Mouse (Mus musculus): ENCODE measurements around the gene Slc15a4.

Gene Slc15a4

GRCm38 (mm10) chr5:127618834-127619233 lies 13.9 kb downstream of the Slc15a4 start:
- DNase-seq: no peak

- DNase-seq: peak; percentile 98
Observed at GRCm38 (mm10) chr5:127616884-127617635, 15.6 kb downstream of the Slc15a4 start.

- peak; percentile 40 for DNase-seq
Observed at GRCm38 (mm10) chr5:127616151-127616550, 16.5 kb downstream of the Slc15a4 start.

- no peak for DNase-seq
Observed at GRCm38 (mm10) chr5:127615459-127615858, 17.2 kb downstream of the Slc15a4 start.

- DNase-seq: no peak
Observed at GRCm38 (mm10) chr5:127612397-127612796, 20.3 kb downstream of the Slc15a4 start.

- DNase-seq: no peak
Observed at GRCm38 (mm10) chr5:127611881-127612280, 20.8 kb downstream of the Slc15a4 start.

- DNase-seq: peak; percentile 65
Observed at GRCm38 (mm10) chr5:127610787-127611509, 21.7 kb downstream of the Slc15a4 start.

GRCm38 (mm10) chr5:127609191-127609714 lies 23.4 kb downstream of the Slc15a4 start:
- DNase-seq: no peak

GRCm38 (mm10) chr5:127607507-127607906 lies 25.2 kb downstream of the Slc15a4 start:
- DNase-seq: no peak

- DNase-seq: no peak
Observed at GRCm38 (mm10) chr5:127602996-127603395, 29.7 kb downstream of the Slc15a4 start.

- no peak for DNase-seq
Observed at GRCm38 (mm10) chr5:127596862-127597261, 35.8 kb downstream of the Slc15a4 start.

- DNase-seq: no peak
Observed at GRCm38 (mm10) chr5:127595676-127596075, 37.0 kb downstream of the Slc15a4 start.

- no peak for DNase-seq
Observed at GRCm38 (mm10) chr5:127592854-127593253, 39.8 kb downstream of the Slc15a4 start.

GRCm38 (mm10) chr5:127592406-127592805 lies 40.3 kb downstream of the Slc15a4 start:
- DNase-seq: no peak

GRCm38 (mm10) chr5:127587854-127588253 lies 44.8 kb downstream of the Slc15a4 start:
- DNase-seq: no peak

GRCm38 (mm10) chr5:127583658-127584057 lies 49.0 kb downstream of the Slc15a4 start:
- DNase-seq: no peak

GRCm38 (mm10) chr5:127577419-127577818 lies 55.3 kb downstream of the Slc15a4 start:
- DNase-seq: peak; percentile 29

GRCm38 (mm10) chr5:127567165-127567741 lies 65.4 kb downstream of the Slc15a4 start:
- no peak for DNase-seq

- DNase-seq: no peak
Observed at GRCm38 (mm10) chr5:127561086-127561485, 71.6 kb downstream of the Slc15a4 start.

- DNase-seq: no peak
Observed at GRCm38 (mm10) chr5:127548136-127548535, 84.6 kb downstream of the Slc15a4 start.

- DNase-seq: peak; percentile 96
Observed at GRCm38 (mm10) chr5:127546585-127546991, 86.1 kb downstream of the Slc15a4 start.

Measured in cerebellum, adult 9-11 months (tissue).